Mouse (Mus musculus) ovary, adult 2 months (tissue): ENCODE results near the gene Nppc. TPM values are rescaled to one million over a fixed set of nuclear protein-coding genes. Genes with fewer than 3 reads are reported as not detected.

ENCODE experiments used
- polyA plus RNA-seq: library from polyadenylated mRNA; depleted of rRNA; stranded (reverse); fragments of >200 nt; gene quantifications from 2 replicates; pipeline ENCODE4 v1.2.3, GENCODE M21; 2012; rRNA removed

Gene Nppc
- polyA plus RNA-seq, result 48.2 and 65.7 TPM in 2 replicates

DNA sequence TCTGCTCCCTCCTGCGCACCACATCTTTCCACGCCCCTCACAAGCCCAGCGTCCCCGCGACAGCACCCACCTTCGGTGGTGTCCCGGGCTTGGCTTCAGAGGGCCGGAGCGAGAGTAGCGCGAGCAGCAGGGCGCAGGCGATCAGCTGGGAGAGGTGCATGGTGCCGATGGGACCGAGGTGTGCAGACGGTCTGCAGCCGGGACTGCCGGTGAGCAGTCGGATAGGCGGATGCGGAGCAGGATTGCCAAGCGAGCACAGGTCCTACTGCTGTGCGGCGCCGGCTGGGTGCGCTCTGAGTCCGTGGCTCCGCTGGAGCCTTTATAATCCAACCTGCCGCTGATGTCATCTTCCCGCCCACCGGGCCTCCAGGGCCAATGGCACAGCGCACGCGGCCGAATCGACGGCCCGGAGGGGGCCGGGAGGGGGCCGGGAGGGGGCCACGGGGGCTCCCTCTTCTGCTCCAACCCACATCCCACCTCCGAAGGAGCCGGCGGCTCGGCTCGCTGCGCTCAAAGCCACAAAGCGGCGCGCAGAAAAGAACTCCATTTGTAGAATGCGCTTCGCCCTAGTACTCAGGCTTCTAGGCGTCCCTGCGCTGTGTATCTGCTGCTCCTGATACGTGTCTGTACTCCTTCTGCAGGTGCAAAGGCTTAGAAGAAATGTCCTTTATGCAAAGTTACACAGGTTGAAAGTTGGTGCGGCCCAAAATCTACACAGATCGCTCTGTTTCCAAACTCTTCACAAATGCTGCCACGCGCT lies at the start of gene Nppc:
TSS of gene Nppc (minus strand) at position 293 of the 760 bp plus-strand sequence.

DNA sequence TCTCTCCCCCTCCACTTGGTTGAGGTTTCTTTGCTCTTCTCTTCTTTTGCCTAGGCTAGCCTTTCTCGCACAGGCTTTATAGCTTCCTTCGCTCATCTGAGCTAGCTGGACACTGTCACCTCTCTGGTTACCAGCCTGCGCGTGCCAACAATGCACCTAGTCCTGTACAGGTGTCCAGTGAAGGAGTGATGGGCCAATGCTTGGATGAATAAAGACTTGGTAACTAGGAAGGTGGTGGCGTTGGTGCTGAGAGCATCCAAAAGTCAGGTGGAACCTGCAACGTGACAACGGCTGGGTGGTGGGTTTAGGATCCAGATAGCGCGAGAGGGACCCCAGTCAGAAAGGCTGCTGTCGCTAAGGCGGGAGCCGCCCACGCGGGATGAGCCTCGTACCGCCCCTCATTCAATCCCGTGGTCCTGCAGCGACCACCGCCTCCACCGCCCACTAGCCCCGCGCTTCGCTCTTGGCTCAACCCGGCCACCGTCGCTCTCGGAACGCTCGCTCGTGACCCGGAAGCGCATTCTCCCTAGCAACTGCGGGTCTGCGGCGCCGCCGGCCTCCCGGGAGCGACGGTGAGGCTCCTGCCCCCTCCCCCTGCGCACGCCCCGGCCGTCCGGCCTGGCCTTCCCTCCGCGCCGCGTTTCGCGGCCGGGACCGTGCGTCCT lies 33.1 kb upstream of the Nppc start, which contains the start of gene Dis3l2:
TSS of gene Dis3l2 (plus strand) at position 509 of the 665 bp plus-strand sequence.

Other genes starting within 250 kb of the Nppc start
- gene Nmur1, start 244.3 kb downstream of the Nppc start, polyA plus RNA-seq, result 0.52 and 0.76 TPM in 2 replicates
- gene Tex44, start 244.2 kb downstream of the Nppc start, polyA plus RNA-seq, result 0.08 TPM in 1 of 2 replicates, not detected in the other
- 1,236 and 2,236 TPM in 2 replicates for gene Ptma, start 143.8 kb downstream of the Nppc start, polyA plus RNA-seq
- gene Pde6d, start 87.9 kb downstream of the Nppc start, polyA plus RNA-seq, result 18.4 and 21.8 TPM in 2 replicates
- 31.6 and 35.9 TPM in 2 replicates for gene Cops7b, start 87.7 kb downstream of the Nppc start, polyA plus RNA-seq
- 20.7 and 22.9 TPM in 2 replicates for gene Dis3l2, start 33.2 kb upstream of the Nppc start, polyA plus RNA-seq